ENCODE assay signal across 12 mouse cellular contexts in genomic region chr19:5429806-5430205, GRCm38 (mm10). TPM values are rescaled to one million over a fixed set of nuclear protein-coding genes. Genes with fewer than 3 reads are reported as not detected.
A peak's percentile ranks its signal among the peaks of the same experiment; 100 is the strongest.
DNase-seq lines count a peak whose midpoint lies in the region; ATAC-seq lines count a peak whose summit lies in the region.
"Had no signal": no experiment of that assay in that cellular context is flagged by ENCODE, and none has a peak within 500 bp of the region (broad histone marks: within the 10 kb centered on the region; RNA-seq: fewer than 3 reads in every experiment).

No protein-coding gene starts in this region.

- no peak for ATAC-seq in midbrain, embryonic 15.5 days (replicated peaks)
- ATAC-seq in liver, embryonic 12.5 days: no peak

- intact Hi-C loops in left cerebral cortex, postnatal 4 days (cut with DNase I): no loop called here
- intact Hi-C loops in left cerebral cortex, postnatal 14 days (cut with DNase I): loop anchor here (10.0 kb wide), 1 partner anchor 135 kb away; the partner anchor contains the start of genes Ap5b1 and Ovol1

- peak; percentile 72 for DNase-seq in left cerebral cortex, postnatal 4 days
- DNase-seq in left cerebral cortex, postnatal 14 days (ENCODE audit: low spot score in 2 of 2): no peak
- peak; percentile 59 to 68 for DNase-seq in adrenal gland, adult 18-20 months (ENCODE audit: low spot score in 2 of 2)
- peak; percentile 70 to 73 for DNase-seq in cerebellum, postnatal 36 days
- DNase-seq in kidney, postnatal 4 days: peak; percentile 20 to 33
- no peak for DNase-seq in layer of hippocampus, postnatal 36 days
- DNase-seq: layer of hippocampus, adult 9-11 months had no signal

- H3K4me2 ChIP-seq in midbrain, embryonic 15.5 days: no peak overlapping the region
- no peak overlapping the region for H3K4me2 ChIP-seq in liver, embryonic 12.5 days
- H3K4me2 ChIP-seq: neural tube, embryonic 12.5 days had no signal

- 76% methylated on average over 8 of the region's 8 CpGs for WGBS in midbrain, embryonic 15.5 days
- WGBS in liver, embryonic 12.5 days (ENCODE audit: insufficient replicate concordance): 61% methylated on average over 8 of the region's 8 CpGs

- H3K27ac ChIP-seq in midbrain, embryonic 15.5 days: no peak overlapping the region
- H3K27ac ChIP-seq in liver, embryonic 12.5 days: no peak overlapping the region
- H3K27ac ChIP-seq: neural tube, embryonic 12.5 days had no signal

- no peak overlapping the region for H3K4me3 ChIP-seq in midbrain, embryonic 15.5 days
- H3K4me3 ChIP-seq in liver, embryonic 12.5 days: no peak overlapping the region
- H3K4me3 ChIP-seq: neural tube, embryonic 12.5 days had no signal

- H3K9ac ChIP-seq in midbrain, embryonic 15.5 days: no peak overlapping the region
- H3K9ac ChIP-seq in liver, embryonic 12.5 days: no peak overlapping the region
- H3K9ac ChIP-seq: neural tube, embryonic 12.5 days had no signal

- H3K9me3 ChIP-seq in midbrain, embryonic 15.5 days: no peaks in the 10 kb centered on the region
- no peaks in the 10 kb centered on the region for H3K9me3 ChIP-seq in liver, embryonic 12.5 days (replicated peaks)
- H3K9me3 ChIP-seq: neural tube, embryonic 12.5 days had no signal

- no peaks in the 10 kb centered on the region for H3K27me3 ChIP-seq in midbrain, embryonic 15.5 days (replicated peaks)
- H3K27me3 ChIP-seq in liver, embryonic 12.5 days (replicated peaks): peaks cover 8% of the 10 kb centered on the region; the same call in 1 of the 2 replicates
- H3K27me3 ChIP-seq: neural tube, embryonic 12.5 days had no signal

- H3K36me3 ChIP-seq in midbrain, embryonic 15.5 days (replicated peaks): peaks cover 10% of the 10 kb centered on the region; the same call in 1 of the 2 replicates
- H3K36me3 ChIP-seq in liver, embryonic 12.5 days: peaks cover 14% of the 10 kb centered on the region

- H3K4me1 ChIP-seq in midbrain, embryonic 15.5 days: peaks cover 30% of the 10 kb centered on the region
- H3K4me1 ChIP-seq in liver, embryonic 12.5 days: peaks cover 38% of the 10 kb centered on the region

RNA-seq across cellular contexts. Expression of gene AI837181, which starts 4.9 kb away (rescaled TPM):
- 10 to 100 TPM; 49.9 to 51.7 TPM for total RNA-seq in left cerebral cortex, postnatal 4 days (2021)
- 10 to 100 TPM; 60.8 to 63.3 TPM for total RNA-seq in left cerebral cortex, postnatal 14 days (2021)
- total RNA-seq in adrenal gland, adult 18-20 months (2021): 10 to 100 TPM; 46.5 to 47.2 TPM
- 10 to 100 TPM; 66.4 to 69.8 TPM for total RNA-seq in layer of hippocampus, postnatal 36 days (2021)
- 71.5 and 74.9 TPM in 2 replicates for polyA plus RNA-seq in midbrain, embryonic 15.5 days (2015; fragmentation: Nextera tagmentation; extraction: Ambion mirVana)
- 21.8 and 24.0 TPM in 2 replicates for polyA plus RNA-seq in liver, embryonic 12.5 days (2016; fragmentation: Nextera tagmentation; extraction: Ambion mirVana)

RNA-seq across cellular contexts. Expression of gene Drap1, which starts 5.0 kb away (rescaled TPM):
- 100 to 1,000 TPM; 256 to 263 TPM for total RNA-seq in left cerebral cortex, postnatal 4 days (2021)
- 100 to 1,000 TPM; 168 to 192 TPM for total RNA-seq in left cerebral cortex, postnatal 14 days (2021)
- 100 to 1,000 TPM; 266 to 283 TPM for total RNA-seq in adrenal gland, adult 18-20 months (2021)
- total RNA-seq in layer of hippocampus, postnatal 36 days (2021): 100 to 1,000 TPM; 291 to 298 TPM
- 291 and 296 TPM in 2 replicates for polyA plus RNA-seq in midbrain, embryonic 15.5 days (2015; fragmentation: Nextera tagmentation; extraction: Ambion mirVana)
- polyA plus RNA-seq in liver, embryonic 12.5 days (2016; fragmentation: Nextera tagmentation; extraction: Ambion mirVana): 108 TPM in 2 replicates

RNA-seq across cellular contexts. Expression of gene Fosl1, which starts 17.5 kb away (rescaled TPM):
- total RNA-seq in left cerebral cortex, postnatal 4 days (2021): not detected
- not detected for total RNA-seq in left cerebral cortex, postnatal 14 days (2021)
- total RNA-seq in adrenal gland, adult 18-20 months (2021): 1 to 10 TPM; 1.1 to 4.9 TPM
- total RNA-seq in layer of hippocampus, postnatal 36 days (2021): not detected
- polyA plus RNA-seq in midbrain, embryonic 15.5 days (2015; fragmentation: Nextera tagmentation; extraction: Ambion mirVana): 0.40 TPM in 1 of 2 replicates, not detected in the other
- polyA plus RNA-seq in liver, embryonic 12.5 days (2016; fragmentation: Nextera tagmentation; extraction: Ambion mirVana): not detected in 2 replicates
- polyA plus RNA-seq: liver, embryonic 16.5 days; neural tube, embryonic 12.5 days had no signal

RNA-seq across cellular contexts. Expression of gene Tsga10ip, which starts 27.5 kb away (rescaled TPM):
- not detected for total RNA-seq in left cerebral cortex, postnatal 4 days (2021)
- under 1 TPM in 1 of 2 experiments, not detected in 1; 0.29 TPM for total RNA-seq in left cerebral cortex, postnatal 14 days (2021)
- total RNA-seq in adrenal gland, adult 18-20 months (2021): under 1 TPM in 1 of 2 experiments, not detected in 1; 0.96 TPM
- not detected for total RNA-seq in layer of hippocampus, postnatal 36 days (2021)
- not detected in 2 replicates for polyA plus RNA-seq in midbrain, embryonic 15.5 days (2015; fragmentation: Nextera tagmentation; extraction: Ambion mirVana)
- 0.22 TPM in 1 of 2 replicates, not detected in the other for polyA plus RNA-seq in liver, embryonic 12.5 days (2016; fragmentation: Nextera tagmentation; extraction: Ambion mirVana)
- polyA plus RNA-seq: cortical plate, adult 2 months had no signal

RNA-seq across cellular contexts. Expression of gene Ccdc85b, which starts 27.9 kb away (rescaled TPM):
- total RNA-seq in left cerebral cortex, postnatal 4 days (2021): 10 to 100 TPM; 20.8 to 21.6 TPM
- 10 to 100 TPM; 25.8 to 26.3 TPM for total RNA-seq in left cerebral cortex, postnatal 14 days (2021)
- total RNA-seq in adrenal gland, adult 18-20 months (2021): 1 to 10 TPM; 6.4 TPM
- total RNA-seq in layer of hippocampus, postnatal 36 days (2021): 10 to 100 TPM; 34.8 to 38.3 TPM
- 11.7 and 13.2 TPM in 2 replicates for polyA plus RNA-seq in midbrain, embryonic 15.5 days (2015; fragmentation: Nextera tagmentation; extraction: Ambion mirVana)
- 4.1 and 4.8 TPM in 2 replicates for polyA plus RNA-seq in liver, embryonic 12.5 days (2016; fragmentation: Nextera tagmentation; extraction: Ambion mirVana)

Comparison
In these comparisons a context has a peak if more than half of its experiments do, and no peak if none do; other contexts are left out.
1. DNase-seq: peak in left cerebral cortex, postnatal 4 days (single experiment), adrenal gland, adult 18-20 months (2 of 2), cerebellum, postnatal 36 days (2 of 2) and kidney, postnatal 4 days (2 of 2); none in left cerebral cortex, postnatal 14 days (0 of 2) and layer of hippocampus, postnatal 36 days (0 of 2).